Mouse (Mus musculus) adrenal gland, adult (tissue): ENCODE data around the gene Snapc4.

Experiments
- DNase-seq, 2 experiments: peaks; one replicate each; pipeline ENCODE4 v3.0.0; 2022 to 2023; ENCODE audit warnings: low spot score in 1 of 2; ENCODE audit not compliant: inconsistent age in 2 of 2

Gene Snapc4

GRCm38 (mm10) chr2:26316576-26317246 is 63.7 kb downstream of the Snapc4 start:
- peak; percentile 27 to 42 for DNase-seq

DNA sequence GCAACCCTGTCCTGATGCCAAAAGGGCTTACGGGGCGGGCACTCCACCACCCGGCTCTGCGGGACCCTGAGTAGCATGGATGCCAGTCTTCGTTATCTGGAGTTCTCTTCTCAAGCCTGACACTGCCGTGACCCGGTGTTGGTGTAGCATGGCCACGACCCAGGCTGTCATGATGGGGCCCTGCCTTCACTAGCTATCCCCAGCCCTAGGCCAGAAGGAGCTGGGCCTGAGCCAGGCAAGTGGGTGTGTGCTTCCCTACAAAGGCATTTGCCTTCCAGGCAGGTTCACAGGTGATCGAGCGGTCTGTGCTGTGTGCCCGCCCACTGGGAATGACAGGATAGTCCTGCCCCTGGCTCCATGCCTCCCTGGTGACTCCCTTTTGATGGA is 64.5 kb downstream of the Snapc4 start:
- peak in 1 of 2 experiments; percentile 64 for DNase-seq

DNA sequence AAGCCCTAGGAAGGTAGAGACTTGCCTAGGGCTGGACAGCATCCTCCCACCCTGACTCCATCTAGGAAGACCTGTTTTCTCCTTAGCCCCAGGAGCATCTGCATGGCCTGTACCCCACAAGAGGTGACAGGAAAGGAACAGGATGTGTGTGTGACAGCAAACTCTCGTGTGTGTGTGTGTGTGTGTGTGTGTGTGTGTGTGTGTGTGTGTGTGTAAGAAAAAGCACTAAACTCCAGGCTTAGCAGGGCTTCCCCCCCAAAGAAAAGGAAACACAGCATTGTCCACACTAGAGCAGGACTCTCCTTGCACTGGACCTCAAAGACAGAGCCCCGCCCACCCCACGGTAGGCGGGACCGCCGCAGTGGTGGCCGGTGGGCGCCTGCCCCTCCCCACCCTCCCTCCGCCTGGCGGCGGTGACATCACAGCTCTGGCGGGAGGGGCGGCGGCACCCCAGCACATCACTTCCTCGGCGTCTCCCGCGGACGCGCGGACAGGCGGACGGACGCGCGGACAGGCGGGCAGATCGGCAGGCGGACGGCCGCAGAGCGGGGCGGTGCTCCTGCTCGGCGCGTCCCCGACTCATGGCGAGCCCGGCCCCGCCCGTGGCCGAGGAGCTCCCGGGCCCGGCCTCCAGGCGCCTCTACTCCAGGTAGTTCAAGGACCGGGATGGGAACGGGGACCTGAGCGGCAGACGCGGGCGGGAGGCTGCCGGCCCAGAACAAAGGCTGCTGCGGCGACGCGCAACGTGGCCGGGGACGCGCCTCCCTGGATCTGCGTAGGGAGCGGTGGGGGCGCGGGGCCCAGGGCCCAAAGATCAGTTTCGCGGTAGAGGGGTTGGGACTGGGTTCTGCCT is 65.2 kb downstream of the Snapc4 start, which contains the start of gene Gpsm1:
TSS of gene Gpsm1 (plus strand) at position 444 of the 853 bp plus-strand sequence.
- peak; percentile 90 to 93 for DNase-seq

DNA sequence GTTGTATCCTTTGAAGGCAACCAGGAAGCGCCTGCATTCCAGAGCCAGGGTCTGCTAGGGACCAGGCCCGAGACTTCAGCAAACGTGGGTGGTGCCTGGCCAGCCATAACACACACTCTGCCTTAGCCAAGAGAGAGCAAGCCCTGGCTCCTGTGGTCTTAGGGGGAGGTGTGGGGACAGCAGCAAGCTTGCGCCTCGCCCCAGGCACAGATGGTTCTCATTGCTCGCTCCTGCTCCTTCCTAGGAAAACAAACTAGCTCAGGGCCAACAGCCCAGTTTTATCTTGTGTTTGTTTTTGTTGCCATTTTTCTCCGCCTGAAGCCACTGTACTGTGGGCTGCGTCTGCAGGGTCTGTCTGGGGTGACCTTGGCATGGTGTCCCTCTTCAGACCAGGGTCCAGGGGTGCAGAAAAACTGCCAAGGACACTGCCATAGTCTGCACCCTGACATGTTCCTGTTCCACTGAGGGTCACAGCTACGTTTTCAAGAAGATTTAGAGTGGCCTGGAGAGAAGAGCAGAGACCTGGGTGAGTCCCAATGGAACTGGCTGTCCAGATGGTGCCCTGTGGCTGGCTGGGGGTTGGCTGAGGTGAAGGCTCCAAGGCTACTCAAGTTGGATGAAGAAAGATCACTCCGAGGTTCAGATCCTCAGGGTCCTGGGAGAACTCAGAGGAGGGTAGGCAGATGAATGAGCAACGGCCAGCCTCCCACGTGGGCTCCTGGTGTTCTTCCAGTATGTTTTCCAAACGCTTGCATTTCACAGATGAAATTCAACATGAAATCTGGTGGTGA is 66.0 kb downstream of the Snapc4 start:
- peak; percentile 60 to 64 for DNase-seq

GRCm38 (mm10) chr2:26313394-26313793 is 67.1 kb downstream of the Snapc4 start:
- DNase-seq: no peak

- DNase-seq: peak in 1 of 2 experiments; percentile 31
Measured at GRCm38 (mm10) chr2:26312812-26313211, 67.6 kb downstream of the Snapc4 start.
